Mouse (Mus musculus): ENCODE measurements at regions not wholly inside any gene's neighbourhood (a gene's known extent, or its start where the extent isn't known, plus 50 kb on each side); places are given as distances from the start of the nearest gene placed in this dataset.
"Not testable (repeated sequence)": the region's sequence is repeated elsewhere in the genome, so short reads cannot be mapped to it uniquely, and the experiment has no call there.

DNA sequence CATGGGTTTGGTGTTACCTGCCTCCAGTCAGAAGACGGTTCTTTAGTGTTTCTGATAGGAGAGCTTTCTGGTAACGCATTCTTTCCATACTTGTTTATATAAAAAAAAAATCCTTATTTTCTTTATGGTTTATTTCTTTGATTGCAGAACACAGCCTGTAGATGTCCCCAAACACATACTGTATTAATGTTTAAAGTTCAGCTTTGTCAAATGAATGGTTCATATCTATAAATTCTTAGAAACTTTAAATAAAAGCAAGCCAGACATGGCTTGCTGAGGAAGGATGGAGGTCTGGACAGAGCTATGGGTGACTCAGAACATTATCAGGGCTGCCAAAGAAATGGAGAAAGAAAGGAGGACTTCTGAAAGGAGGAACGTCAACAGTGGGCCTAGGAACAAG lies 1852.1 kb downstream of the 9330182O14Rik start:
- 91% methylated on average over 3 of the region's 3 CpGs for WGBS

DNA sequence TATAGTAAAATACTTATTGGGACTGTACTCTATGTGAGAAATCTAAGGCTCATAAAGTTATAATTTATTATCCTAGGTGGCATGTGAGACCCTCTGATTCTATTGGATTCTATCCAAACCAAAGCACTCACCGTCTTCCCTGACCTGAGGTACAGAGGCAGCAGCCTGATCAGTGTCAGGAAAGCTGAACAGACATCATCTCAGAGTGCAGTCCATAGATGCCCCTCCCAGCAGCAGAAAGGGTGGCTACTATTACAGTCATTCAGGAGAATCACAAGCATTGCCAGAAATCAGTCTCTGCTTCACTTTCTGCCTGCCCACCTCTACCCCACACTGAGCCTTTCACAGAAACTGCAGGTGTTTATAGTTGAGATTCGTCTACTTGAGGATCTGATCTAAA lies 1854.9 kb downstream of the 9330182O14Rik start:
- WGBS: 74% methylated on average over 2 of the region's 2 CpGs
- Histone ChIP-seq H3K4me1 (ENCODE audit: control insufficient read depth, insufficient read depth, insufficient read length) (no peaks in the 10 kb centered on the region), H3K4me3 (ENCODE audit: extremely low read depth, insufficient read depth, insufficient read length) (no peak overlapping the region), H3K36me3 (ENCODE audit: control insufficient read depth, insufficient read depth, low read length) (no peaks in the 10 kb centered on the region), H3K27me3 (ENCODE audit: control insufficient read depth, insufficient read depth, low read length) (no peaks in the 10 kb centered on the region), H3K27ac (ENCODE audit: insufficient read depth, low read length) (no peak overlapping the region)
- DNase-seq (ENCODE audit: low read depth in 1 of 2, low spot score in 2 of 2): no peak
- TF ChIP-seq POLR2A (IDR thresholded peaks at IDR 0.05; ENCODE audit: low read depth, low read length) (no peak), CTCF (IDR thresholded peaks at IDR 0.05; ENCODE audit: extremely low read depth, insufficient read depth, insufficient read length, insufficient replicate concordance) (no peak)

More for the DNA sequence above, 1852.1 kb downstream of the 9330182O14Rik start:
- DNase-seq (ENCODE audit: low read depth in 1 of 2, low spot score in 2 of 2): no peak
- Histone ChIP-seq H3K4me1 (ENCODE audit: control insufficient read depth, insufficient read depth, insufficient read length) (no peaks in the 10 kb centered on the region), H3K27me3 (ENCODE audit: control insufficient read depth, insufficient read depth, low read length) (no peaks in the 10 kb centered on the region), H3K27ac (ENCODE audit: insufficient read depth, low read length) (no peak overlapping the region), H3K4me3 (ENCODE audit: extremely low read depth, insufficient read depth, insufficient read length) (no peak overlapping the region), H3K36me3 (ENCODE audit: control insufficient read depth, insufficient read depth, low read length) (no peaks in the 10 kb centered on the region)
- TF ChIP-seq POLR2A (IDR thresholded peaks at IDR 0.05; ENCODE audit: low read depth, low read length) (no peak), CTCF (IDR thresholded peaks at IDR 0.05; ENCODE audit: extremely low read depth, insufficient read depth, insufficient read length, insufficient replicate concordance) (no peak)

DNA sequence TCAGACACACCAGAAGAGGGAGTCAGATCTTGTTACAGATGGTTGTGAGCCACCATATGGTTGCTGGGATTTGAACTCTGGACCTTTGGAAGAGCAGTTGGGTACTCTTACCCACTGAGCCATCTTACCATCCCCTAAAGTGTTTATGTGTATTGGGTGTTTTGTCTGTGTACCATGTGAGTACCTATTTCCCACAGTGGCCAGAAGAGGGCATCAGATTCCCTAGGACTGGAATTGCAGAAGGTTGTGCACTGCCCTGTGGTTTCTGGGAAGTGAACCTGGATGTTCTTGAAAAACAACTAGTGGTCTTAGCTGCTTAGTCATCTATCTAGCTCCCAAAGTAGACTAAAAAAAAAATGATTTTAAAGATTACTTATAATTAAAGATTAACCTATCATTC lies 1857.7 kb downstream of the 9330182O14Rik start:
- no peaks in the 10 kb centered on the region for H3K27me3 ChIP-seq (ENCODE audit: control insufficient read depth, insufficient read depth, low read length)
- H3K4me1 ChIP-seq (ENCODE audit: control insufficient read depth, insufficient read depth, insufficient read length): no peaks in the 10 kb centered on the region
- TF ChIP-seq CTCF (IDR thresholded peaks at IDR 0.05; ENCODE audit: extremely low read depth, insufficient read depth, insufficient read length, insufficient replicate concordance) (no peak), POLR2A (IDR thresholded peaks at IDR 0.05; ENCODE audit: low read depth, low read length) (no peak)
- H3K27ac ChIP-seq (ENCODE audit: insufficient read depth, low read length): no peak overlapping the region
- H3K4me3 ChIP-seq (ENCODE audit: extremely low read depth, insufficient read depth, insufficient read length): no peak overlapping the region
- no peaks in the 10 kb centered on the region for H3K36me3 ChIP-seq (ENCODE audit: control insufficient read depth, insufficient read depth, low read length)
- no peak for DNase-seq (ENCODE audit: low read depth in 1 of 2, low spot score in 2 of 2)

DNA sequence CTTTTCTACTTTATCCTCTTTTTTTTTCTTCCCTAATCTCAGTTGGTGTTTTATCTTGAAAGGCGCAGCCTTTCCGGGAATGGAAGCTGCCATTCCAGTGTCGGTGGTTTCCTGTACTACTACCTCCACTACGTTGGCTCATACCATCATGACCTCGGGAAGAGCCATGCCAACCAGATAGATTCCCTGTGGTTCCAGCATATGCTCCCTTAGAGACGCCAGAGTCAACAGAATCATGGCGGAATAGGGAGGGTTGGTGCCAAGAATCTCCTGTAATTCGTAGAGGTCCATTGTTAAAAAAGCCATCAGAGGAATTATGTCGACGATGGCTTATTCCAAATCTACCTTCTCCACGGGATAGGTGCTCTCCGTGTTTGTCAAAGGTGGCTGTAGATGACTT lies 1898.1 kb downstream of the 9330182O14Rik start:
- H3K36me3 ChIP-seq (ENCODE audit: control insufficient read depth, insufficient read depth, low read length); H3K4me1 ChIP-seq (ENCODE audit: control insufficient read depth, insufficient read depth, insufficient read length); H3K27ac ChIP-seq (ENCODE audit: insufficient read depth, low read length); H3K27me3 ChIP-seq (ENCODE audit: control insufficient read depth, insufficient read depth, low read length); H3K4me3 ChIP-seq (ENCODE audit: extremely low read depth, insufficient read depth, insufficient read length); DNase-seq (ENCODE audit: low read depth in 1 of 2, low spot score in 2 of 2): not testable (repeated sequence)
- 92% methylated on average over 12 of the region's 12 CpGs for WGBS

DNA sequence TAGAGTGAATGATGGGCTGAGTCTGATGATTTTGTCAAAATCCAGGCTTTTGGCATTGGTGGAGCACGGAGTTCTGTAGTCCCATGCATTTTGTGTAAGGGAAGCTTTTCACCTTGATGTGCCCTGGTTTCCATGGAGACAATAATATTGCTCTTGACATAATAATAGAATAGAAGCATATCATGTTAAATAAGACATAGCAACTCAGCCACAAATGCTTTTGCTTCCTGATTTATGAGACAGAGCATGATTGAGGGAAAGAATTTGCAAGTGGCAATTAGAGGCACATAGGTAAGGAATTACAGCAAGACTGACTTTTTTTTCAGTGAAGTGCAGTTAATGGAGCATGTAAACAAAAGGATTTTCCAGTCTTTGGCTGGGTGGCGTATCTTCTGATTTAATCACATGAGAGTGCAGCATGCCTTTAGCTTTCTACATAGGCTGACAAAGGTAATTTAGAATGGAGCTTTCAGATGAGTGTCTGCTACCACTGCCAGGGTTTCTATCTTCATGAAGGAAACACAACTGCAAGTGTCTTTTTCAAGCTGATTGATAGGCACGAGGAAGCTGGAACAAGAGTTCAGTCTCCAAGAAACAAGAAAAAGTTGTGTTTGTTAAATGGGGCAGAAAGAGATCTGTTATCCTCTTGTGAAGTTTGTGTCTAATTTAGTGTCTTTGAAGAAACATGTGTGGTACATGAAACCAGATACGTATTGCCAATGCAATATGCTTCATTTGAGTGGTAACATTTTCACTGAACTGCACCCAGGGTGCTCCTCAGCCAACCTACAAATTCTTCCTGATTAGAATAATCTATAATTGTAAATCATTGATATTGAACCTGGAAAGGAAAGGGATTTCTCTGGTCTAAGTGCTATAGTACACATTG lies 1913.2 kb downstream of the 9330182O14Rik start:
- no peaks in the 10 kb centered on the region for H3K27me3 ChIP-seq (ENCODE audit: control insufficient read depth, insufficient read depth, low read length)
- DNase-seq (ENCODE audit: low read depth in 1 of 2, low spot score in 2 of 2): no peak
- no peak for TF ChIP-seq CTCF (IDR thresholded peaks at IDR 0.05; ENCODE audit: extremely low read depth, insufficient read depth, insufficient read length, insufficient replicate concordance)
- TF ChIP-seq POLR2A (IDR thresholded peaks at IDR 0.05; ENCODE audit: low read depth, low read length): no peak
- H3K36me3 ChIP-seq (ENCODE audit: control insufficient read depth, insufficient read depth, low read length): no peaks in the 10 kb centered on the region
- no peak overlapping the region for H3K4me3 ChIP-seq (ENCODE audit: extremely low read depth, insufficient read depth, insufficient read length)
- H3K4me1 ChIP-seq (ENCODE audit: control insufficient read depth, insufficient read depth, insufficient read length): no peaks in the 10 kb centered on the region
- 87% methylated on average over 4 of the region's 4 CpGs for WGBS
- no peak overlapping the region for H3K27ac ChIP-seq (ENCODE audit: insufficient read depth, low read length)

DNA sequence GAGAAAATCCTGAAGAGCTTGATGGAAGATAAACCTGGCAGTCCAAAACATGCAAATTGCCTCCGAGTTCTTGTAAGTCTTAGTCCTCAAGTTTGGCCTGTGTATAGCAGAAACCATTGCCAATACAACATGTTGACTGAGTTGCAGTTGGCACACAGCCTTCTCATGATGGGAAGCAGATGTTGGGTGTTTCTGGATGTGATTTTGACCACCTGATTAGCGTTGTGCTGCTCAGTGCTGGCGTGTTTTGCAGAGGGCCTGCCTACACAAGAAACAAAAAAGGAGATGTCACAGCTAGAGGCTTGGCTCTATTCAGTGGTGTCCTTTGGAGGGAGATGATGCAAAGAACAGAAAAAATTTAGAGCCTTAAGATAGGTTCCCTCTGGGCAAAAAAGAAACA lies 1922.6 kb downstream of the 9330182O14Rik start:
- no peak overlapping the region for H3K4me3 ChIP-seq (ENCODE audit: extremely low read depth, insufficient read depth, insufficient read length)
- no peak for DNase-seq (ENCODE audit: low read depth in 1 of 2, low spot score in 2 of 2)
- H3K36me3 ChIP-seq (ENCODE audit: control insufficient read depth, insufficient read depth, low read length): no peaks in the 10 kb centered on the region
- 82% methylated on average over 3 of the region's 3 CpGs for WGBS
- no peak overlapping the region for H3K27ac ChIP-seq (ENCODE audit: insufficient read depth, low read length)
- TF ChIP-seq CTCF (IDR thresholded peaks at IDR 0.05; ENCODE audit: extremely low read depth, insufficient read depth, insufficient read length, insufficient replicate concordance): no peak
- no peak for TF ChIP-seq POLR2A (IDR thresholded peaks at IDR 0.05; ENCODE audit: low read depth, low read length)
- H3K4me1 ChIP-seq (ENCODE audit: control insufficient read depth, insufficient read depth, insufficient read length): no peaks in the 10 kb centered on the region
- H3K27me3 ChIP-seq (ENCODE audit: control insufficient read depth, insufficient read depth, low read length): no peaks in the 10 kb centered on the region

DNA sequence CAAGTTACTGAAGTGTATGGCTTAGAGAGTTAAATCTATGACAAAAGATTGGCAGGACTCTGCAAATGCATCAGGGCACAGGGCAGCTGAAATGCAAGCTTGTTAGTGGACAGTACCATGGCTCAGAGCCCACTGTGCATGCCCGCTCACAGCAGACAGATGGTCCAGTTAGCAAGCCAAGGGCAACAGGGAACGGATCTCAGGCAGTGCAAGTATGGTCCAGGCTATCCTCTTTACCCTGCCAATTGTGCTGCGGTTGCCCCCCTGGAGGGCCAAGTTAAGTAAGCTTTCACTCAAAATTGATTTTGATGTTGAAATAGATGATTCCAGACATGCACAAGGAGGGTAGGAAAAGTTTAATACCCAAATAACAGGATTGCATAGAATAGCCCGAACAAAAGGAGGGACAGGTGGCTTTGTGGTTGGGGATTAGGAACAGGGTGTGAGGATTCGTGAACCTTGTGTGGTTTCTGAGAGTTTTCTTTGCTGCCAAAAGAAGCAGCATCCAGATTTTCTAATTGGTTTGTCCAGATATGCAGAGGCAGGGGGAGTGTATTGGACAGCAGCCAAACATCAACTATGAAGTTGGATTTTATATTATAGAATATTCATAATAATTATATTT lies 1934.2 kb downstream of the 9330182O14Rik start:
- no peaks in the 10 kb centered on the region for H3K4me1 ChIP-seq (ENCODE audit: control insufficient read depth, insufficient read depth, insufficient read length)
- no peak overlapping the region for H3K4me3 ChIP-seq (ENCODE audit: extremely low read depth, insufficient read depth, insufficient read length)
- DNase-seq (ENCODE audit: low read depth in 1 of 2, low spot score in 2 of 2): no peak
- H3K36me3 ChIP-seq (ENCODE audit: control insufficient read depth, insufficient read depth, low read length): no peaks in the 10 kb centered on the region
- H3K27me3 ChIP-seq (ENCODE audit: control insufficient read depth, insufficient read depth, low read length): no peaks in the 10 kb centered on the region
- 83% methylated on average over 5 of the region's 5 CpGs for WGBS
- TF ChIP-seq CTCF (IDR thresholded peaks at IDR 0.05; ENCODE audit: extremely low read depth, insufficient read depth, insufficient read length, insufficient replicate concordance) (no peak), POLR2A (IDR thresholded peaks at IDR 0.05; ENCODE audit: low read depth, low read length) (no peak)
- no peak overlapping the region for H3K27ac ChIP-seq (ENCODE audit: insufficient read depth, low read length)
